Mouse (Mus musculus): ENCODE measurements around the gene Zfp740. TPM values are rescaled to one million over a fixed set of nuclear protein-coding genes. Genes with fewer than 3 reads are reported as not detected.

The Zfp740 gene
- total and polyA plus RNA-seq, 3 experiments = 32.1 to 46.1 (median 37.4) TPM

DNA sequence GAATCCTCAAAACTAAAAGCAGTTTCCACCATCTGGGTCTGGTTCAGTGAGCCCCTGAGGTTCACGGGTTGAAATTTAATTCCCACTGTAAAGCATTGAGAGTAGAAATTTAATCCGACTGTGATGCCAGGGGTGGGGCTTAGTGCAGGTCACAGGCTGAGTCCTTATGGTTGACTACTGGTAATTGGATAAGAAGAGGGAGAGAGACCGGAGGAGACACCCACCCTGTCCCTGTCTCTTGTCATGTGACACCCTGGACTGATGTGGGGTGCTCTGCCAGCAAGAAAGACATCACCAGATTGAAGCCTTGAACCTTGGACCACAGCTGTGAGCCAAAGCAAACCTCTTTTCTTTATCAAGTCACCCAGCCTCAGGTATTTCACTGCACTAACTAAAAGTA, 20.0 kb upstream of the Zfp740 start:
- Histone ChIP-seq H3K4me1 (ENCODE audit: control insufficient read depth in 1 of 2, insufficient read depth in 2 of 2) (peaks cover 0 to 4% of the 10 kb centered on the region in 2 experiments; a peak in 2 of 4 replicates), H3K9ac (ENCODE audit: insufficient read depth, low read depth) (no peak overlapping the region), H3K4me3 (replicated peaks in 1 of 3; ENCODE audit: low read depth in 2 of 3, low read length in 2 of 3, poor library complexity in 1 of 3) (no peak overlapping the region), H3K9me3 (replicated peaks; ENCODE audit: low read length) (no peaks in the 10 kb centered on the region), H3K27me3 (replicated peaks) (no peaks in the 10 kb centered on the region), H3K4me2 (ENCODE audit: insufficient read depth, low read depth, poor library complexity, severe bottlenecking) (no peak overlapping the region), H3K27ac (ENCODE audit: insufficient read depth, low read depth) (no peak overlapping the region), H3K79me2 (replicated peaks; ENCODE audit: control insufficient read depth, extremely low read depth, insufficient read depth, poor library complexity, severe bottlenecking) (no peaks in the 10 kb centered on the region), H3K36me3 (replicated peaks in 1 of 2; ENCODE audit: control insufficient read depth in 1 of 2, insufficient read depth in 1 of 2, low read length in 1 of 2) (peaks cover 0 to 8% of the 10 kb centered on the region in 2 experiments)
- in situ Hi-C loops (cut with MboI; ENCODE audit: low pct_ligation_motif_present, low pct_unique_long_range_greater_than_20kb, low sequenced_read_pairs) = no loop called here
- dilution Hi-C loops (cut with MboI; ENCODE audit: extremely low pct_ligation_motif_present, extremely low pct_unique_long_range_greater_than_20kb, low sequenced_read_pairs) = no loop called here
- no peak for DNase-seq (ENCODE audit: extremely low read depth)
- no peak for TF ChIP-seq CHD2 (IDR thresholded peaks at IDR 0.05; ENCODE audit: low read length)

DNA sequence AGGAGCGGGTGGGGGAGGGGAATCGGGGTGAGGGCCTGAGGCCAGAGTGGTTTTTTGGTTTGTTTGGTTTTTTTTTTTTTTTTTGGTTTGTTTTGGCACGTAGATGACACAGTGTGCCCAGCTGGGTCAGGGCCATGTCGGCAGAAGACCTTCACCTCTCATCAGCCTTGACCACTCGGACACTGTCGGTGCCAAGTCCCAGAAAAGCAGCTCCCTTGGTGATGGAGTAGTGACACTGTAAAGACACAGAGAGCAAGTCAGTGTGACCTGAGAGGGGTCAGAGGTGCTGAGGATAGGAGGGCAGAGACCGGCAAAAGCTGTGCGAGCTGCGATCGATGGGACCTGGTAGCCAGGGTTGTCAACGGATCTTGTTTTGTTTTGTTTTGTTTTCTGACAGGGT, 16.8 kb upstream of the Zfp740 start:
- Histone ChIP-seq H3K27ac (ENCODE audit: insufficient read depth, low read depth) (no peak overlapping the region), H3K4me2 (ENCODE audit: insufficient read depth, low read depth, poor library complexity, severe bottlenecking) (no peak overlapping the region)
- in situ Hi-C loops (cut with MboI; ENCODE audit: low pct_ligation_motif_present, low pct_unique_long_range_greater_than_20kb, low sequenced_read_pairs) = no loop called here

DNA sequence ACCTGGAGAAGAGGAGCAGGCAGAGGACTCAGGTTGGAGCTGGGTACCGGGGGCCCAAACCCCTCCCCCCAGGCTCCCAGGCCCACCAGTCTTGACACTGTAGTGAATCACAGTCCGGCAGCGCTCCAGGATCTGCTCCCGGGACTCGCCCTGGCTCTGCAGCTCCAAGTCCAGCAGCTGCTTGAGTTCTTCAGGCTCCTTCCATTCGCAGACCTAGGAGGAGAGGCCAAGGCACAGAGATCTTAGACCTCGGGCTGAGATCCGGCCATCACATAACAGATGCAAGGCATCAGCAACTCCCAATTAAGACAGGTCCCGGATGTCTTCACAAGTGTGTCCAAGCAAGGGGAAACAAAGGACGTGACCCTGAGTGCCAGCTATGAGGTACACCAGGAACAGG, 15.0 kb upstream of the Zfp740 start:
- Histone ChIP-seq H3K27ac (ENCODE audit: insufficient read depth, low read depth) (no peak overlapping the region), H3K9me3 (replicated peaks; ENCODE audit: low read length) (no peaks in the 10 kb centered on the region), H3K4me1 (ENCODE audit: control insufficient read depth in 1 of 2, insufficient read depth in 2 of 2) (peaks cover 17 to 38% of the 10 kb centered on the region in 2 experiments), H3K79me2 (replicated peaks; ENCODE audit: control insufficient read depth, extremely low read depth, insufficient read depth, poor library complexity, severe bottlenecking) (no peaks in the 10 kb centered on the region), H3K9ac (ENCODE audit: insufficient read depth, low read depth) (no peak overlapping the region), H3K4me2 (ENCODE audit: insufficient read depth, low read depth, poor library complexity, severe bottlenecking) (no peak overlapping the region), H3K36me3 (replicated peaks in 1 of 2; ENCODE audit: control insufficient read depth in 1 of 2, insufficient read depth in 1 of 2, low read length in 1 of 2) (peaks cover 0 to 4% of the 10 kb centered on the region in 2 experiments), H3K4me3 (replicated peaks in 1 of 3; ENCODE audit: low read depth in 2 of 3, low read length in 2 of 3, poor library complexity in 1 of 3) (no peak overlapping the region), H3K27me3 (replicated peaks) (peaks cover 2% of the 10 kb centered on the region)
- in situ Hi-C loops (cut with MboI; ENCODE audit: low pct_ligation_motif_present, low pct_unique_long_range_greater_than_20kb, low sequenced_read_pairs) = no loop called here
- TF ChIP-seq MYC (IDR thresholded peaks at IDR 0.05; ENCODE audit: low read depth, low read length) (no peak), NRF1 (IDR thresholded peaks at IDR 0.05; ENCODE audit: low read depth, low read length) (no peak), JUND (conservative IDR thresholded peaks at IDR 0.05; ENCODE audit: low read depth, low read length) (no peak), TCF12 (IDR thresholded peaks at IDR 0.05; ENCODE audit: low read depth, low read length) (no peak), TBP (conservative IDR thresholded peaks at IDR 0.05; ENCODE audit: low read depth, low read length) (no peak), GABPA (IDR thresholded peaks at IDR 0.05; ENCODE audit: insufficient replicate concordance, low read depth, low read length) (no peak), ETS1 (conservative IDR thresholded peaks at IDR 0.05; ENCODE audit: low read depth, low read length) (no peak), RAD21 (IDR thresholded peaks at IDR 0.05; ENCODE audit: low read depth, low read length) (no peak), NELFE (IDR thresholded peaks at IDR 0.05; ENCODE audit: low read depth, low read length) (no peak), USF1 (IDR thresholded peaks at IDR 0.05; ENCODE audit: low read depth, low read length) (no peak), EP300 (IDR thresholded peaks at IDR 0.05; ENCODE audit: low read length) (no peak), ZNF384 (IDR thresholded peaks at IDR 0.05; ENCODE audit: low read depth, low read length) (no peak), ZMIZ1 (IDR thresholded peaks at IDR 0.05; ENCODE audit: low read depth, low read length) (no peak), MAZ (IDR thresholded peaks at IDR 0.05; ENCODE audit: low read depth, low read length) (no peak), ELF1 (IDR thresholded peaks at IDR 0.05; ENCODE audit: low read depth, low read length) (no peak), BHLHE40 (IDR thresholded peaks at IDR 0.05; ENCODE audit: low read depth, low read length) (no peak)
- dilution Hi-C loops (cut with MboI; ENCODE audit: extremely low pct_ligation_motif_present, extremely low pct_unique_long_range_greater_than_20kb, low sequenced_read_pairs) = no loop called here
- DNase-seq (ENCODE audit: extremely low read depth) = no peak

More for the DNA sequence above, 16.8 kb upstream of the Zfp740 start:
- H3K36me3 ChIP-seq (replicated peaks in 1 of 2; ENCODE audit: control insufficient read depth in 1 of 2, insufficient read depth in 1 of 2, low read length in 1 of 2) = peaks cover 0 to 4% of the 10 kb centered on the region in 2 experiments
- dilution Hi-C loops (cut with MboI; ENCODE audit: extremely low pct_ligation_motif_present, extremely low pct_unique_long_range_greater_than_20kb, low sequenced_read_pairs) = no loop called here
- H3K9me3 ChIP-seq (replicated peaks; ENCODE audit: low read length) = no peaks in the 10 kb centered on the region
- H3K4me1 ChIP-seq (ENCODE audit: control insufficient read depth in 1 of 2, insufficient read depth in 2 of 2) = peaks cover 7 to 19% of the 10 kb centered on the region in 2 experiments
- H3K9ac ChIP-seq (ENCODE audit: insufficient read depth, low read depth) = no peak overlapping the region
- no peak for DNase-seq (ENCODE audit: extremely low read depth)
- peaks cover 2% of the 10 kb centered on the region for H3K27me3 ChIP-seq (replicated peaks)
- TF ChIP-seq RCOR1 (conservative IDR thresholded peaks at IDR 0.05; ENCODE audit: low read depth, low read length) (no peak), JUN (IDR thresholded peaks at IDR 0.05; ENCODE audit: insufficient read depth, low read depth, low read length) (no peak), MAX (IDR thresholded peaks at IDR 0.05; ENCODE audit: low read length) (no peak), NELFE (IDR thresholded peaks at IDR 0.05; ENCODE audit: low read depth, low read length) (no peak), JUND (conservative IDR thresholded peaks at IDR 0.05; ENCODE audit: low read depth, low read length) (no peak), MEF2A (IDR thresholded peaks at IDR 0.05; ENCODE audit: borderline replicate concordance, low read depth, low read length) (no peak), EP300 (IDR thresholded peaks at IDR 0.05; ENCODE audit: low read length) (no peak), USF2 (conservative IDR thresholded peaks at IDR 0.05; ENCODE audit: low read depth, low read length) (no peak), SIN3A (IDR thresholded peaks at IDR 0.05; ENCODE audit: low read length) (no peak), ETS1 (conservative IDR thresholded peaks at IDR 0.05; ENCODE audit: low read depth, low read length) (no peak), CHD2 (IDR thresholded peaks at IDR 0.05; ENCODE audit: low read length) (no peak), GABPA (IDR thresholded peaks at IDR 0.05; ENCODE audit: insufficient replicate concordance, low read depth, low read length) (no peak), MAZ (IDR thresholded peaks at IDR 0.05; ENCODE audit: low read depth, low read length) (no peak), IRF4 (IDR thresholded peaks at IDR 0.05; ENCODE audit: low read depth, low read length) (no peak), TBP (conservative IDR thresholded peaks at IDR 0.05; ENCODE audit: low read depth, low read length) (no peak), CTCF (conservative IDR thresholded peaks at IDR 0.05 in 1 of 2, IDR thresholded peaks at IDR 0.05 in 1 of 2; ENCODE audit: low read depth in 2 of 2, low read length in 2 of 2) (no peak), MAFK (IDR thresholded peaks at IDR 0.05; ENCODE audit: insufficient replicate concordance, low read length) (no peak)
- H3K4me3 ChIP-seq (replicated peaks in 1 of 3; ENCODE audit: low read depth in 2 of 3, low read length in 2 of 3, poor library complexity in 1 of 3) = no peak overlapping the region
- H3K79me2 ChIP-seq (replicated peaks; ENCODE audit: control insufficient read depth, extremely low read depth, insufficient read depth, poor library complexity, severe bottlenecking) = no peaks in the 10 kb centered on the region

Measured in CH12.LX (cell line).